Mouse (Mus musculus) cerebellum, adult 11 months (tissue): ENCODE measurements at regions not wholly inside any gene's neighbourhood (a gene's known extent, or its start where the extent isn't known, plus 50 kb on each side); places are given as distances from the start of the nearest gene placed in this dataset.

ENCODE experiments used
- DNase-seq: peaks from one replicate; pipeline ENCODE4 v3.0.0; 2022

DNA sequence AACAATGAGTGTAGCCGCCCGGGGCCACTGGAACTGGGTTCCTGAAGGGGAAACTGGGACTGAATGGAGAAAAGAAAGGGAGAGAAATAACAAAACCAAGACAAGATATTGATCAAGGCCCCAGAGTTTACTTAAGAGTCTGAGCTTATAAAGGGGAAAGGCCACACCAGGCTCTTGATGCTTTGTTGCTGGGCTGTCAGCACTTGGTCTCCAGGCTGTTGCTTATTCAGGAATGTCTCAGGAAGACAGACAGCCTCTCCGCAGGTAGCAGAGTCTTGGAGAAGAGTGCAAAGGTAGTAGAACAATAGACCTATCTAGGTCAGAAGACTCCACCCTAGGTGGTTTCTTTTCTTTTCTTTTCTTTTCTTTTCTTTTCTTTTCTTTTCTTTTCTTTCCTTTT is 263.4 kb downstream of the Col12a1 start:
- DNase-seq, result no peak

- DNase-seq, result no peak
These were observed 239.5 kb downstream of the Col12a1 start for GRCm38 (mm10) chr9:79479118-79479517.

DNA sequence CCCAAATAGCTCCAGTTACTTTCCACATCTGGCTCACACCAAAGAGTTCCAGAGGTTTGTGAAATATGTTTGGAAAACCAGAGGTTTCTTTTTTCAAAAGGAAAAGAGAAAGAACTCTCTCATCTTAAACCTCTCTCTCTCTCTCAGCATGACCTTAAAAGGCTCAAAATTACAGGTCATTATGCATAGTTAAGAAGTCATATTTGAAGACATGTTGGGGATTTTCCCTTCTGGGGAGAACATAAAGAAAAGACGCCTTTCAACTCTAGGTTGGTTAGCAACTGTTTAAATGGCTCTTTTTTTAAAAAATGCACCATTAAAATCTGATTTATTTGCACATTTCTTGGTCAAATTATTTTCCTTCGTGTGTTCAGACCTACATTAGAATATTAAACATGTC is 218.4 kb downstream of the Col12a1 start:
- no peak for DNase-seq

DNA sequence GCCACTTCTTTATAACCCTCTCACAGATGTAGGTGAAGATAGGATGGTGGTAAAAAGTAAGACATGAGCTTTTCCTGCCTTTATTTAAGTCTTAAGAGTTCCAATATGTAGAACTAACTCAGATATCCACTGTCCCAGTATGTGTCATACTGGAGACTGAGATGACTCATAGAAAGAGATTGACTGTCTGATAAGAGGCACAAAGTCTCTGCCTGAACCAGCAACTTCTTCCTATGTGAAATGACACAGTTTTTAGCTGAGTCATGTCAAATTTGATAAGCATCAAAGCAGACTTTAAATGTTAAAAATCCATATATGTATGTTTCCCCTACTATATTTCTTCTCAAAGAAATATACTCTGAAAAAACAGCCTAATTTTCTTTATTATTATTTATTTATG is 216.6 kb downstream of the Col12a1 start:
- DNase-seq, result no peak

- DNase-seq, result no peak
These were observed 202.2 kb downstream of the Col12a1 start for GRCm38 (mm10) chr9:79516384-79516783.

DNA sequence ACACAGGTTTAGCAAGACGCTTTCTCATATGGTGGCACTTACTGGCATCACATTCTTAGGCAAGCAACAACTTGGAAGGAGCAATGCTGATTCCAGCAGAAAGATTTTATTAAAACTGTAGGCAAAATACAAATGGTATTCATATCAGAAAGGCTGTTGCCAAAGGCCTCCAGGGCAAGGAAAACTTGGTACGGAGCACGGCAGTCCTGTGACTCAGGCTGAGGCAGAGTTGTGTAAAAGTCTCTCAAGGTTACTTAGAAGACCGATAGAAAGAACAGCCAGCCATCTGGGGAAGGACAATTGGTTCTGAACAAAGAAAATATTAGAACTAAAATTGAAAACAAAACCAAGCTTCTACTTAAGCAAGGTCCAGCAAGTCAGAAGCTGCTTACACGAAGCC is 201.2 kb downstream of the Col12a1 start:
- no peak for DNase-seq

DNA sequence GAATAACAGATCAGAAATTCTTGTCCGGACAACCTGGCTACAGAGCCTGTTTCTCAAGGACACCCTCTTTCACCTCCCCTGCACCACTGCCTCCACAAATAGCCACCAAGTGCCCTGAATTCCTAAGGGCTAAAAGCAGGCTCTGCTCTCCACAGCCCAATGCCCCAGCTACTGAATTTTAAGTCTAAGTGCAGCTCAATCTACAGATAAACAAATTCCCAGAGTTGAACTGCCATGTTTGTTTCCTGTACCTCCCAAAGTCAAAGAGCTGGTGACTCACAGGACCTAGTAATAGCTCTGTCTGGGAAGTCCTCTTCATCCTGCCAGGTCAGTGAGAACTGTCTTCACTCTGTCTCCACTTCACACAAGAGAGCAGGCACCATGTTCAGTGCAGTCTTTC is 200.0 kb downstream of the Col12a1 start:
- DNase-seq, result no peak

DNA sequence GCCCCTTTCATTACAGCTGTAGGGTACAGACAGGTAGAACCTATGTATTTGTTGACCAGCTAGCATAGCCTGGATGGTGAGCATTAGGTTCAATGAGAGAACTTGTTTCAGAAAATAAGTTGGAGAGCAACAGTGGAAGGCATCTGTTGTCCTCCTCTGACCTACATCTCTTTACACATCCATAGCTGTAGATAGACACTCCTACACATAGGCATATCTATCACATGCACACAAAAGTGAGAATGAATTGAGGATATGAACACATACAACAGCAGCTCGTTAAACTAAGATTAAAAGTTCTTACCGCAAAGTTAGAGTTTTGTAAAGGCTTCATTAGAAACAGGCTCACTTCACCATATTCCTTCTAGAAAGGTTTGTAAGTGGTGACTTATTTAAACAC is 198.1 kb downstream of the Col12a1 start:
- DNase-seq, result no peak

- no peak for DNase-seq
These were observed 195.6 kb downstream of the Col12a1 start for GRCm38 (mm10) chr9:79523054-79523453.

GRCm38 (mm10) chr9:79525000-79525399 is 193.6 kb downstream of the Col12a1 start:
- no peak for DNase-seq

DNA sequence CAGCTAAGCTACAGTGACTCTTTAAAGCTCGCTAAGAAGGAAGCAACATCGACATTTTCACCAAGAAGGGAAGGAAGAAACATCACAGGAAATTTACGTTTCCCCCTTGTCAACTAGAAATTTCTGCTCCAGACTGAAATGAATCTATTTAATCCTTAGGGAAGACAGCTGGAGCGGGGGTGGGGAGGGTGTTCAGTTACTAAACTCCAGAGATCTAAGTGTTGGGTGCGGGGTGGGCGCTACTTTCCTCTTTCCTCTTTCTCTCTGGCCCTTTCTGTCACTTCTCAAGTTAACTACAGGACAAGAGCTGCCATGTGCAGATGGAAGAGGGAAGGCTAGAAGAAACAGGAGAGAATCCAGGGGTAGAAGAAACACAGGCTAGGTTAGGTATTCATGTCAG is 192.2 kb downstream of the Col12a1 start:
- DNase-seq, result no peak

DNA sequence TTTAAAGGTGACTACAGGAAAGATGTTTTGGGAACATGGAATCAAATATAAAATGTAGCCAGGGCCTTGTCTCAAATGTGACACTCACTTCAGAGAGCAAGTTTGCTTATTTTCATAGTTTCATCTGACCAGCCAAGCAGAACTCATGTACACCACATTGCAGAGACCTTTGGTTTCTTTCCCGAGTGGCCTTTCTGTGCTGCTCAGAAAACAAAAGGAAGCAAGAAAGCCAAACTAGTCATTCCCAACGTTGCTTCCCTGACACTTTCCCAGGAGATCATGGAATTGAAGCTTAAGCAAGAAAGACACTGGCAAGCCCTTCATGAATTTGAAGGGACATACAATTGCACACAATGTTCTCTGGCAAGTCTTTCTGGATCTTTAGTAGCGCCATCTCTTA is 191.3 kb downstream of the Col12a1 start:
- no peak for DNase-seq
